Mouse (Mus musculus) limb, embryonic 11.5 days (tissue): ENCODE data around the gene Smc5. TPM values are rescaled to one million over a fixed set of nuclear protein-coding genes. Genes with fewer than 3 reads are reported as not detected.

Experiments
- ATAC-seq: fragments of 200-750 bp; cut with Nextera tagmentation; 2 replicates; pipeline ENCODE4 v1.8.0; 2017; ENCODE audit warnings: low read depth; ENCODE audit not compliant: insufficient number of reproducible peaks, low FRiP score, low TSS enrichment
- DNase-seq: peaks from one replicate; pipeline ENCODE4 v3.0.0-alpha.2; 2015; ENCODE audit warnings: low spot score
- H3K27ac ChIP-seq: fragments of 300-500 bp; sonication (generic); replicated peaks from 2 replicates; pipeline ENCODE4 v1.5.1; 2014; ENCODE audit warnings: low read depth, mild to moderate bottlenecking, low read length
- H3K27me3 ChIP-seq: fragments of 300-500 bp; sonication (generic); 2 replicates; pipeline ENCODE4 v1.6.1; 2014; ENCODE audit warnings: mild to moderate bottlenecking, low read length, mixed read lengths; ENCODE audit not compliant: control insufficient read depth, insufficient read depth
- H3K36me3 ChIP-seq: fragments of 300-500 bp; sonication (generic); 2 replicates; pipeline ENCODE4 v1.6.1; 2014; ENCODE audit warnings: mild to moderate bottlenecking, low read length, moderate library complexity, mixed read lengths; ENCODE audit not compliant: control insufficient read depth, insufficient read depth
- H3K4me1 ChIP-seq: fragments of 300-500 bp; sonication (generic); 2 replicates; pipeline ENCODE4 v1.6.1; 2014; ENCODE audit warnings: low read length, mixed read lengths; ENCODE audit not compliant: control insufficient read depth, insufficient read depth
- H3K4me2 ChIP-seq: fragments of 300-500 bp; sonication (generic); 2 replicates; pipeline ENCODE4 v1.6.1; 2014; ENCODE audit warnings: low read depth, mild to moderate bottlenecking, moderate library complexity; ENCODE audit not compliant: severe bottlenecking
- H3K4me3 ChIP-seq: fragments of 300-500 bp; sonication (generic); 2 replicates; pipeline ENCODE4 v1.5.1; 2014; ENCODE audit warnings: low read depth, low read length
- H3K9ac ChIP-seq: fragments of 300-500 bp; sonication (generic); 2 replicates; pipeline ENCODE4 v1.6.1; 2014; ENCODE audit warnings: mild to moderate bottlenecking, low read length
- H3K9me3 ChIP-seq: fragments of 300-500 bp; sonication (generic); 2 replicates; pipeline ENCODE4 v1.6.1; 2016; ENCODE audit warnings: low read length; ENCODE audit not compliant: control insufficient read depth
- whole genome bisulfite sequencing: fragments of 180-500 bp; shearing (Covaris S2); extraction: QIAGEN DNeasy Blood & Tissue Kit; methylation state at CpG from one replicate; pipeline ENCODE4 v1.1.7; 2014; 5-methylcytosine and 5-hydroxymethylcytosine counted together
- polyA plus RNA-seq: library from polyadenylated mRNA; unstranded; fragments of >200 nt; fragmentation: Nextera tagmentation; extraction: Ambion mirVana; gene quantifications from 2 replicates; pipeline ENCODE4 v1.2.1, GENCODE M21; 2014

Gene Smc5
- polyA plus RNA-seq, result 50.6 and 55.8 TPM in 2 replicates

- no peaks in the 10 kb centered on the region for H3K27me3 ChIP-seq
- peaks cover 1% of the 10 kb centered on the region; the same call in 1 of the 2 replicates for H3K36me3 ChIP-seq
- no peak within 1 kb of the TSS for H3K27ac ChIP-seq
- H3K9me3 ChIP-seq, result no peaks in the 10 kb centered on the region
- H3K4me3 ChIP-seq, result peak within 1 kb of the TSS; percentile 79
- peak; percentile 95 for ATAC-seq
- DNase-seq, result peak; percentile 92
- peak within 1 kb of the TSS; percentile 44 for H3K4me2 ChIP-seq
- 0 out of 2 replicates have a peak, but pooled peaks cover 2% of the 10 kb centered on the region for H3K4me1 ChIP-seq
- H3K9ac ChIP-seq, result peak within 1 kb of the TSS; percentile 88
- WGBS, result under 1% methylated on average over 61 of the region's 69 CpGs
Measured at GRCm38 (mm10) chr19:23273355-23274053, at the start of gene Smc5. Gene Smc5 (minus strand): TSS chr19:23273897.

- H3K27me3 ChIP-seq, result no peaks in the 10 kb centered on the region
- H3K4me1 ChIP-seq, result no peaks in the 10 kb centered on the region
- ATAC-seq (no peak), DNase-seq (no peak)
- H3K36me3 ChIP-seq, result no peaks in the 10 kb centered on the region
- no peak overlapping the region for H3K27ac ChIP-seq
- no peak overlapping the region for H3K9ac ChIP-seq
- 73% methylated on average over 3 of the region's 3 CpGs for WGBS
- no peaks in the 10 kb centered on the region for H3K9me3 ChIP-seq
- no peak overlapping the region for H3K4me2 ChIP-seq
- no peak overlapping the region for H3K4me3 ChIP-seq
Measured at GRCm38 (mm10) chr19:23323107-23323506, 49.4 kb upstream of the Smc5 start.

- no peaks in the 10 kb centered on the region for H3K9me3 ChIP-seq
- H3K4me3 ChIP-seq, result no peak overlapping the region
- H3K4me2 ChIP-seq, result no peak overlapping the region
- DNase-seq (no peak), ATAC-seq (no peak)
- H3K36me3 ChIP-seq, result no peaks in the 10 kb centered on the region
- no peak overlapping the region for H3K9ac ChIP-seq
- 87% methylated on average over 5 of the region's 5 CpGs for WGBS
- no peaks in the 10 kb centered on the region for H3K4me1 ChIP-seq
- no peaks in the 10 kb centered on the region for H3K27me3 ChIP-seq
- no peak overlapping the region for H3K27ac ChIP-seq
Measured at GRCm38 (mm10) chr19:23317989-23318358, 44.3 kb upstream of the Smc5 start.

- Histone ChIP-seq H3K27ac (no peak overlapping the region), H3K4me1 (no peaks in the 10 kb centered on the region), H3K36me3 (no peaks in the 10 kb centered on the region), H3K9me3 (no peaks in the 10 kb centered on the region), H3K9ac (no peak overlapping the region), H3K4me2 (no peak overlapping the region), H3K27me3 (no peaks in the 10 kb centered on the region), H3K4me3 (no peak overlapping the region)
- no peak for ATAC-seq
- no peak for DNase-seq
- WGBS, result 74% methylated on average over 5 of the region's 5 CpGs
Measured at GRCm38 (mm10) chr19:23317295-23317988, 43.7 kb upstream of the Smc5 start.

GRCm38 (mm10) chr19:23316851-23317250 lies 43.2 kb upstream of the Smc5 start:
- WGBS, result 88% methylated on average over 5 of the region's 5 CpGs
- no peaks in the 10 kb centered on the region for H3K4me1 ChIP-seq

GRCm38 (mm10) chr19:23309979-23310378 lies 36.3 kb upstream of the Smc5 start:
- no peak for ATAC-seq
- Histone ChIP-seq H3K36me3 (no peaks in the 10 kb centered on the region), H3K4me2 (no peak overlapping the region), H3K4me1 (no peaks in the 10 kb centered on the region), H3K9me3 (no peaks in the 10 kb centered on the region), H3K27me3 (no peaks in the 10 kb centered on the region), H3K4me3 (no peak overlapping the region), H3K9ac (no peak overlapping the region), H3K27ac (no peak overlapping the region)
- DNase-seq, result no peak
- 85% methylated on average over 2 of the region's 2 CpGs for WGBS

More at GRCm38 (mm10) chr19:23316851-23317250, 43.2 kb upstream of the Smc5 start:
- ATAC-seq (no peak), DNase-seq (no peak)
- Histone ChIP-seq H3K9me3 (no peaks in the 10 kb centered on the region), H3K4me3 (no peak overlapping the region), H3K27ac (no peak overlapping the region), H3K36me3 (no peaks in the 10 kb centered on the region), H3K4me2 (no peak overlapping the region), H3K9ac (no peak overlapping the region), H3K27me3 (no peaks in the 10 kb centered on the region)

GRCm38 (mm10) chr19:23306671-23307070 lies 33.0 kb upstream of the Smc5 start:
- H3K27me3 ChIP-seq, result no peaks in the 10 kb centered on the region
- no peak overlapping the region for H3K4me2 ChIP-seq
- H3K4me3 ChIP-seq, result no peak overlapping the region
- no peaks in the 10 kb centered on the region for H3K9me3 ChIP-seq
- DNase-seq, result no peak
- ATAC-seq, result no peak
- H3K4me1 ChIP-seq, result no peaks in the 10 kb centered on the region
- H3K9ac ChIP-seq, result no peak overlapping the region
- WGBS, result 78% methylated on average over 7 of the region's 7 CpGs
- H3K36me3 ChIP-seq, result no peaks in the 10 kb centered on the region
- no peak overlapping the region for H3K27ac ChIP-seq

- no peaks in the 10 kb centered on the region for H3K4me1 ChIP-seq
- H3K27ac ChIP-seq, result no peak overlapping the region
- ATAC-seq (no peak), DNase-seq (no peak)
- no peak overlapping the region for H3K9ac ChIP-seq
- 90% methylated on average over 3 of the region's 3 CpGs for WGBS
- H3K4me2 ChIP-seq, result no peak overlapping the region
- H3K27me3 ChIP-seq, result no peaks in the 10 kb centered on the region
- no peaks in the 10 kb centered on the region for H3K36me3 ChIP-seq
- H3K9me3 ChIP-seq, result no peaks in the 10 kb centered on the region
- no peak overlapping the region for H3K4me3 ChIP-seq
Measured at GRCm38 (mm10) chr19:23299987-23300386, 26.3 kb upstream of the Smc5 start.
